Mouse (Mus musculus): ENCODE results near the gene Eps8l3.
"Not testable (repeated sequence)": the region's sequence is repeated elsewhere in the genome, so short reads cannot be mapped to it uniquely, and the experiment has no call there.

The Eps8l3 gene

DNA sequence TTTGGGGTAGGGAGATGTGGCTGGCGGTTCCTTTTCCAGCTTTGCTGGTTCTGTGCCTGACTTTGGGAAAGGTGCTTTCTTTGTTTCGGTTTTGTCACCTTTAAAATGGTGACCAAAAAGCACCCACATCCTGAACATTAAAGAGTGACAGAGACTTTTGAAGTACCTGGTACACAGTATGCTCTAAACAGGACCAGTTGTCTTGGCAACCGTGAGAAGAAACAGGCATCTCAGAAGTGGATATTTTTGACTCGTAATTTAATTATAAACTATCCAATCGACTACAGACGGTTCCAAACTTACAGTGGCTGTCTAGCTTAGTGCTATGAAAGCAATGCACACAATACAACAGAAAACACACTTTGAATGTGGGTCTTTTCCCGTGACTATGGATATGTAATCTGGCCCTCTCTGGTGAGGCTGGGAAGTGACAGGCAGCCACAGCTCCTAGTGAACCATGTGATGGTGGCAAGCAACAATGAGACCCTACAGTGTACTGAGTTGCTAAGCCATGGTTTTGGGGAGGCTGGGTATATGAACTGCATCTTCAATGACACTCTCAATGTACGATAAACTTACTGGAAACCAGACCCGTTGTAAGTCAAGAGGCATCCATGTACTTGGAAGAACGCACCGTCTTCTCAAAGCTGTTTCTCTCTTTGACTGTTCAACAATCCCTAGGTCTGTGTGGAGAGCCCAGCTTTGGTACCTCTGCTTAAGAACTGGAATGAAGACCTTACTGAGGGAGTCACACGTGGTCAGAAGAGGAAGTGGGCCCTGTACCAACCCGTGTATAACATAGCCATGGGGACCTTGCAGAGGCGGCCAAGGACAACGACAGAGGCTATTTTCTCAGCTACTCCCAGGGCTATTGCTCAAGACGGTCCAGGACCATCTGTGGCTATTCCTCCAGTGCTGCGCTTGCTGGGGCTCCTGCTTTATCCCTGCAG is 23.5 kb upstream of the Eps8l3 start:
- no peak for DNase-seq (ENCODE audit: low spot score)

DNA sequence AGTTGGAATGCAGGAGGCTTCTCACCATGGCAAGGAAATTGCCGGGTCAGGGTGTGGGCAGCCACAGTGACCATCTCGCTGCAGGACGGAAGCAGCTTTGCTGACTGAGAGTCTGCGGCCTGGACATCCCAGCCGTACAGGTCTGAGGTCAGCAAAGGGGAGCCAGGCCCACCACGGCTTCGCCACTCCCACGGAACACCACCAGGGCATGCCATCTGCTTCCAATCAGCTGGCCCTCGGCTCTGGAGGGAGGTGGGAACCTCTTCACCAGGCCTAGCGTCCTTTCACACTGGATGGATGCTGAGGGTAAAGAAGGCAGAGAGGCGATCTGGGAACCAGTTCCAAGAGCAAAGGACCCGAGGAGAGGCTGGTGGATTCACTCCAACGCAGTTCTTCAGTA is 21.7 kb upstream of the Eps8l3 start:
- no peak for DNase-seq (ENCODE audit: low spot score)

DNA sequence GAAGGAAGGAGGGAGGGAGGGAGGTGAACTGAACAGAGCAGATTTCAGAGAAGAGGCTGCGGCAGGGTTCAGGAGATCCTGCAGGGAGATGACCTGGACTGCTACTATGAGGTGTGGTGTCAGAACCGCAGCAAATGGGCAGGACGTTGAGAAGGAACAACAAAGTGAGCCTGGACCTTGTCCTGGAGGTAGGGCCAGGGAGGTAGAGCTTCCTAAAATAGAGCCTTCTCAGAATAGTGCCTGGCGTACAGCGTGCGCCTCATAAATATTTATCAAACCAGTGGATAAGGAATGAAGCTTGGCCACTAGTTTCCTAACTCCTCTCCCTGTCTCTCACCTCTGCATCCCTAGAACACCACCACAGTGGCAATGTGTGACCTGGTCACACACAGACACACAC is 19.4 kb upstream of the Eps8l3 start:
- DNase-seq (ENCODE audit: low spot score) = no peak

DNA sequence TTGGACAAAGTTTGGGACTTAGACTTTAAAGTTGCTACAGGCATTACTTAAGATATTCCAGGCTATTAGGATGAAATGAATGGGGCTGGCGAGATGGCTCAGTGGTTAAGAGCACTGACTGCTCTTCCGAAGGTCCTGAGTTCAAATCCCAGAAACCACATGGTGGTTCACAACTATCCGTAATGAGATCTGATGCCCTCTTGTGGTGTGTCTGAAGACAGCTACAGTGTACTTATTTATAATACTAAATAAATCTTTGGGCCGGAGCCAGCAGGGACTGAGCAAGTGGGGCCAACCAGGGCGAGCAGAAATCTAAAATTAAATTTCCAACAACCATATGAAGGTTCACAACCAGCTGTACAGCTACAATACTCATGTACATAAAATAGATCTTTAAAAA is 15.5 kb upstream of the Eps8l3 start:
- not testable (repeated sequence) for DNase-seq (ENCODE audit: low spot score)

DNA sequence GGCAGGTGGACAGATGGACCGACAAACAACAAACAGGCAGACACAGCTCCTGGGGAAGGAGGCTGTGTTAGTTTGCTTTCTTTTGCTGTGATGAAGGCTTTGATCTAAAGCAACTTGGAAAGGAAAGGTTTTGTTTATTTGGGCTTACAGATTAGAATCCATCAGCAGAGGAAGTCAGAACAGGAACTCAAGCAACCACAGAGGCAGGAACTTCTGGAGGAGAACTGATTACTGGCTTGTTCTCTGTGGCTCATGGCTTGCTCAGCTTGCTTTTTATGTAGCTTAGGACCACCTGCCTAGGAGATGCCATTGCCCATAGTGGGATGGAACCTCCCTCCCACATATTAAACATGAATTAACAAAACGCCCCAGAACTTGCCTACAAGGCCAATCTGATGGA is 14.6 kb upstream of the Eps8l3 start:
- no peak for DNase-seq (ENCODE audit: low spot score)

DNA sequence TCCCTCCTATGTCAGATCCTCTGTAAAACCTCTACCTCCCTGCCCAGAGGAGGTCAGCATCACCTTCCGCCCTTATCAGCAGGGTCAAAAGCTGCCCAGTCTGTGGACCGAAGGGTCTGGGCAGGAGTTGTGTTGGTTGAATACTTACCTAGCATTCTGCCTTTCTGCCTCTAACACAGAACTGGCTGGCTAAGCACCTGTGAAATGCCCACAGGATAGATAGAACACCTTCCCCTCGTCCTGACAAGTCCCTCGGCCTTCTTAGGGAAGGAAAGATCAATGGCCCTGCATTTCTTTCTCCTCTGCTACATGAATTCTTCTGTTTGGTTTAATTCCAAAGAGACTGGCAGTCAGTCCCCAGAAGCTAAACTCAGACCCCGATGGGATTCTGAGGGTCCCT is 13.6 kb upstream of the Eps8l3 start:
- no peak for DNase-seq (ENCODE audit: low spot score)

DNA sequence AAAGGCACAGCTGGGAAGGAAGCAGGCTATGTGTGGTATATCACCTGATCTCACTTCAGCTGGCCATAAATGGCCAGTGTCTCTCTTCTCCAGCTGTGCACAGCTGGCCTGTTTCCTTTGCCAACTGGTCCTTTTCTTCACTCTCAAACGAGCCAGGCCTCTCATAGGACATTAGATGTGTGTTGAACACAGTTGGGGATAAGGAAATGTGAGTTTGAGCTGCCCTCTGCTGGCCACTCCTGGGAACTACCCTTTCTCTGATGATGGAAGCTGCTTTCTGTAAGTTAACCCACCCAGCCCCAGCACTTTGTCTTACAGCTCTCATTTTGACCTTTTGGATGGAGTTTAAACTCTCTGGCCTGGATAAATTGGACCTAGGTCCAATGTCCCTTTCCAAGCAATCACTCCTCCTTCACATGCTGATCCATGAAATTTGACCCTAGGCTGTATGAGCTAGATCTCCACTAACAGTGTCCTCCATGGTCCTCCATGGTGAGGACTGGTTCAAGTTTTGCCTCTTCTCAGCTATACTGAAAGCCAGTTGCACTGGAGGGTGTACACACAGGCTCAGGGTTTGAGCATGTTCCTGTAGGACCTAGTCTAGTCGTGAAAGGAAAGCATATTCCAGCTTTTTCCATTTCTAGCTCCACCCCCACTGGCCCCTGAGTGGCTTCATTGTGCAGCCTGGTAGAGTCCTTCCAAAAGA is 13.0 kb upstream of the Eps8l3 start:
- peak; percentile 94 for DNase-seq (ENCODE audit: low spot score)

DNA sequence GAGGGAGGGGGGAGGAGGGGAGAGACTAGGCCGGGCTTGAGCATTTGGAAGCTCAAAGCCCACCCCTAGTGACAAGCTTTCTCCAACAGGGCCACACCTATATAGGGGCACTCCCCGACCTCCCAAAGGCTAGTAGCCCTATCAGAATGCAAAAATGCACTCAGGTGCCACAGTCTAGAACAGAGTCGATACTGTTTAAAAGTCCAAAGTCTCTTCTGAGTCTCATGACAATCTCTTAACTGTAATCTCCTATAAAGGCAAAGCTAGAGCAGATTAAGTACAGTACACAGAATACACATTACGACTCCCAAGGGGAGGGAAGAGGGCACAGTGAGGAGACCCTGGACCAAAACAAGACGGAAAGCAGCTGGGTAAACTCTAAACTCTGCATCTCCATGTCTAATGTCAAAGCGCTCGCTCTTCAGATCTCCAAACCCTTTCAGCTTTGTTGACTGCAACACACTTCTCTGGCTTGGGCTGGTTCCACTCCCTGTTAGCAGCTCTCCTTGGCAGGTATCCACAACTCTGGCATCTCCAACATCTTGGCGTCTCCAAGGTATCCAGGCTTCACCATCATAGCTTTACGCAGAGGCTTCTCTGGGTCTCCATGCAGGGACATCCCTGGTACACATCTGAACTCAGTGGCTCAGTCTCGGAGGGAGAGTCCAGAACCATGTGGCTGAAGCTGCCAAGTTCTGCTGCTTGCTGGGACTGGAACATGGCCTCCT is 11.5 kb upstream of the Eps8l3 start:
- DNase-seq (ENCODE audit: low spot score) = no peak

DNA sequence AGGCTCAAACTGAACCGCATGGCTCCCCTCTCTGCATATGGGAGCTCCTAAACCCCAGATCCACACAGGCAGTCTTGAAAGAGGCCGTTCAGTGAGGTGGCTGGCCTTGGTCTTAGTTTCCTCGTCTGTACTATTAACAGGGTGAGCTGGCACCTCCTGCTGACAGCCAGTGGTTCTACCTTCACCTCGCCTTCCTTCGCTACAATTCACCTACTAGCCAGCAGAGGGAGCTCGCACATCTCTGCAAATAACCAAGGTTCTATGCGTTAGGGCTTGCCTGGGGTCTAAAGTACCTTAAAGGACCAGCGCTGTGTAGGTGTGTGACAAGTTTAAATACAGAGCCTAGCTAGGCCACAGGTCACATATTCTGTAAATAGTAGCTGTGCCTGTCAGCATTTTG is 9.9 kb upstream of the Eps8l3 start:
- peak; percentile 96 for DNase-seq (ENCODE audit: low spot score)

DNA sequence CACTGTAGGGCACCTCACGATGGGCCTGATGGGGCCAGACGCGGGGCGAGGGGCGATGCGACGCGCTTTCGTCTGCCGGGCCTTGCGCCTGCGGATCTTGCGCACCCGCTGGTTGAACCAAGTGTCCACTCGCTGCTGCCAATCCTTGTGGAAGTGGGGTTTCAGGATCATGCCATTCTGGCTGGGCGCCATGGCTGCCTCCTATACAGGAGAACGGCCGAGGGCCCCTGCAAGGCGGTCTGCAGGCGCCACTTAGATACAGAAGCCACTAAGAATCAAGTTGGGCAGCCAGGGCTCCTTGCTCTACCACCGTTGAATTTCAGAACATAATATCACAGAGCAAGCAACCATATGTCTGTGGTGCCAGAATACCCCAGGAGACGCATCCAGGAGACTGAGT is 8.6 kb upstream of the Eps8l3 start:
- no peak for DNase-seq (ENCODE audit: low spot score)

DNA sequence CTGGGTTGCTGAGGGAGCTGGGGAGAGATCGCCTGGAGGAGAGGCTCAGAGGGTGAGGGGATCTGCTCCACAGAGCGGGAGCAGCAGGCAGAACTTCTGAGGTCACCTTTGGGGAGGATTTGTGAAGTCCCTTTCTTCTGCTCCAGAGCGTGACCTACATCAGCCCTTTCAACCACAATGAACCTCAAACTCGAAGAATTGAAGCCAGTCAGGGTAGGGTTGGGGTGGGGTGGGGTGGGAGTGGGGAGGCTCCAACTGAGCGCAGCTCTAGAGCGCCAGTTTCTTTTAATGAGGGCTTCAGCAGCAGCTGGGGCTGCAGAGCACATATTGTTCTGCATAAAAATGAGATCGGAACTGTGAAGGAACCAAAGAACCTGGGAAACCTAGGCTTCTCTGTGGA is 7.9 kb upstream of the Eps8l3 start:
- DNase-seq (ENCODE audit: low spot score) = no peak

DNA sequence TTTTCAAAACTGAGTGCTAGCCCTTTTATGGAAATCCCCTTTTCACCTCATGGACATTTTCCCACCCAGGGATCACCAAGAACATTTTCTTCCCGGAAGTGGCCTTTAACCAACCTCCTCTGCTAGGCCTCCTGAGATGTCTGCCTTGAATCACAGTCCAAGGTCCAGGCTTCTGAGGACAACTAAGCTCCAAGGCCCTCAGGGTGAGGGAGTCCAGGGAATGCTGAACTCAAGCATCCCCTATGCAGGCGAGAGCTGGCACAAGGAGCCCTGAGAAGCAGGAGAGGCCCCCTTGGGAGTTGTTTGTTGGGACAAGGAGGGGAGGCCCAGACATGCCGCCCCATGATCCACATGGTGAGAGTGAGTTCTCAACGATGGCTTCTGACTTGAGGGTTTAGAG is 7.1 kb upstream of the Eps8l3 start:
- no peak for DNase-seq (ENCODE audit: low spot score)

DNA sequence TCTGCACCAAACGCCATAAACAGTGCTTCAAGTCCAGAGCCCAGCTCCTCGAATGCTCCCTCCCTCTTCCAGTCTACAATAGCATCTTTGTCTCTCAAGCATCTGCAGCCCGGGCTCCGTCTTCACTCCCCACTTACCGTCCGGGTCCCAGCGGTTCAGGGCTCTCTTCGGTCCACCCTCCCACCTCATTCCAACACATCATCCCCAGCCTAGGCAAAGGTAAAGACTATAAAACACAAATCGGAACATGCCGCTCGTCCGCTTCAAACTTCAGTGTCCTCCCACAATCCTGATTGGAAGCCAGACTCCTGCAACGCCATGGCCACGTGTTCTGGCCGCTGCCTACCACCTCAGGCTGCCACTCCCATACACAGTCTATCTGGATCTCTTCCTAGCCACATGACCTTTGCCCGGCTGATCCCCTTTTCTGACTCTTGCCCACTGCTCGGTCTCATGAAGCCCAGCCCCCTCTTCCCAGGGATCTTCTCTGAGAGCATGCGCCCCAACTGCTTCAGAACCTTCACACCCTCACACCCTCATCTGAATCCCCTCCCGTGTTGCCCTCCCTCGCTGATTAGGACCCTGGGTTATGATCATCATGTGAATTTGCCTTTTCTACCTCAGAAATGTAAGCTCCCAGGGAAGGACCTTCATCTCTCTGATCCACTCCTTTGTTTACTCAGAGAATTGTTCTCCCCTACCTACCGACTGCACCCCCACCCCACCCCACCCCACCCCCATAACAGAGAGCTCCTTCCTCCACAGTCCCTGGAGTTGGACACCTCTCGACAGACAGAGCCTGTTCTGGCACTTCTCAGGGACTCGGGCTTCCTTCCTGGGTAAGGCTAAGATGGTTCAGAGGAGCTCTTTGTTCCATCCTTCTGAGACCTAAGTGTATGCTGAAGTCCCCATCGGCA is 3.4 kb upstream of the Eps8l3 start:
- DNase-seq (ENCODE audit: low spot score) = no peak

DNA sequence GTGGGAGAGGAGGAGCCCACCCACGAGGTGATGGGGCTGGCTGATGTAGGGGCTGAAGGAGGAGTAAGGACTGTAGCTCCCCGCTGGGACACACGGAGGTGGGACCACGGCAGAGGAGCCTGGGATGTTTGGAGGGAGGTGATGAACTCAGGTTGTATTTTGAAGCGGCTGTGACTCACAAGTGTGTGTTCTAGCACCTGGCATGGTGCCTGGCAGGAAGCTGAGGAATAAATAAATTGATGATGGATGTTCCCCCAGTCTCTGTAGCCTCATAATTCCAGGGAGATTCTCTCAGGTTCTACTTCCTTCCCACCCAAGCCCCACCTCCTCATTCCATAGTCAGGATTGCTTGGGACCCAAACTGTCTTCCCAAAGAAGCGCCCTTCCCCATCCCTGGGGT is 1.8 kb upstream of the Eps8l3 start:
- DNase-seq (ENCODE audit: low spot score) = no peak

DNA sequence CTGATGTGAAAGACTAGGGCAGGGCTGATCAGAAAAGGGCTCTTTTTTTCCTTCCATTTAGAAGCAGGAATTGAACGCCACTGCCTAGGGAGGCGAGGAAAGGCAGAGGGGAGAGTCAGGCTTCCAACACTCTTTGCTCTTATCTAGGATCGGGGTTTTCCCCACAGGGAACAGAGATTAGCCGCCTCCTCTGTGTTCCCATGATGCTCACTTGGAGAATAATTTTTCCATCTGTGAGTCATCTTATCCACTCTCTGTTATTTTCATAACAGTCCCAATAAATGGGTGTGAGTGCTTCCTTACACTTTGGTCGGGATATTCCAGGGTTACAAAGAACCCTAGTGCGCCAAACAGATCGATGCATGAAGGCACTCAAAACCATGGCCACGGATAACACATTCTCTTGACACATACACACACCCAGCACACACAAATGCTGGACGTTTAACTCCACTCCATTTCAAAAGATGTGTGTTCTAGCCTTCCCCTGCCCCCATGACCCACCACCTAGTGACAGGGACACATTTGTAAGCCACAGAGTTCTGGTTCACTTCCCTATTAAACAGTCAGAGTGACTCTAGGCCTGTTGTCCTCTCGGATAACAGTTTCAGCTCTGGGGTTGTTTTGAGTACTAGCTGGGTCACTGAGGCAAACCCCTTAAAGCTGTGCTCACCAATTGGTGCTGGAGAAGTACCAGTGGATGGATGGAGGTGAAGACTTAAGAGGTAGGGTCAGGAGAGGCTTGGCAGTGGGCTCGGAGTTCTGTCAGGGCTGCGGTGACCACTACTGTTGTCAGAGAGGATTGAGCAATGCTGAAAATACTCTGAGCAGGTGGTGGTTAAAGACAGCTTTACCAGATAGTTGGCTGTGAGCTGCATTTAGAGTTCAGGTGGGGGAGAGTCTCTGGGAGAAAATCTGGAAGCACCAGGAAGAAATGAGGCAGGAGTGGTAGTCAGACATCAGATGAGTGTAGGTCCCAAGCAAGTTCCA is 1.0 kb downstream of the Eps8l3 start:
- DNase-seq (ENCODE audit: low spot score) = no peak

DNA sequence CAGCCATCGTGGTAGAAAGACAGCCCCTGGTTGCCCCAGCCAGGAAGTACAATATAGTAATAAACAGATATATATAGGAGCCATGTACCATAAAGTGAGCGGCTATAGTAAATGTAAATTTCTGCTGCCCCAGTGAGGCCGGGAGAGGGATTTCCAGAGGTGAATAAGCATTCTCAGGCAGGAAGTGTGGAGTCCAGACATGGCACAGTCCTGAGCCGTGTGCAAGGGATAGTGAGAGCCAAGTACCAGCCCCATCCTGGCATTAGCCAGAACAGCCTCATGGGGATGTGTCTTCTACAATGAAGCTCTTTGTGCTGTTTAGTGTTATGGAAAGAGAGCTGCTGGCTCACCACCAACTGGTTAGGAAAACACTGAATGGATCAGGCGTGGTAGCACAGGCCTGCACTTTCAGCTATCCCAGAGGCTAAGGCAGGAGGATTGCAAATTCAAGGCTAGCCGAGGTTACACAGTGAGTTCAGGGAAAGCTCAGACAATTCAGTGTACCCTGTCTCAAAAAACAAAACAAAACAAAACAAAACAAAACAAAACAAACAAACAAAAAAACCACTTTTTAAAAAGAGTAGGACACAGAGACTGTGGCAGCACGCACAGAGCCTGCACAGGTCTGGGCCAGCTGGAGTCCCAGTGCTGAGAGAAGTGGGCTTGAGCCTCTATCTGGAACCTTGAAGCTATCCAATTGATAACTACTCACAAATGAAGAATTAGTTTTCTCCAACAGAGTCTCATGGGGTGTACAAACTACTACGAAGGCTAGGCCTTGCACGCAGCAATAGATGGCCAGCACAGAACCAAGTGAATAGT is 10.9 kb downstream of the Eps8l3 start:
- DNase-seq (ENCODE audit: low spot score) = no peak

DNA sequence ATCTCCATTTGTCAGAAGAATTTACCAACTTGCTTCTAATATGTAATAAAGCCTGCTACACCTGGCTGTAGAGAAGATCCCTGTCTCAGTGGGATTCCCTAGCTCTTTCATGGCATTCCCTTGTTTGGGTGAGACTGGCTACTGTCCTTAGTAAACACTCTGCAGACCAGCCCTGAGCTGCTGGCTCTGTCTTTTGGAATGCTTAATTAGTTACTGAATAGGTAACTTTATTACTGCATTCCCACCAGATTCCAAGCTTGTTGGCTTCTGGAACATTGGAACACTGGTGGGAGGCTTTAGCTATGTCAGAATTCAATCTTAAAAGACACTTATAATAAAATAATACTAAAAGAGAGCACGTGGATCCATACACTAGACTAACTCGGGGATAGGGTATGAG is 12.2 kb downstream of the Eps8l3 start:
- not testable (repeated sequence) for DNase-seq (ENCODE audit: low spot score)

DNA sequence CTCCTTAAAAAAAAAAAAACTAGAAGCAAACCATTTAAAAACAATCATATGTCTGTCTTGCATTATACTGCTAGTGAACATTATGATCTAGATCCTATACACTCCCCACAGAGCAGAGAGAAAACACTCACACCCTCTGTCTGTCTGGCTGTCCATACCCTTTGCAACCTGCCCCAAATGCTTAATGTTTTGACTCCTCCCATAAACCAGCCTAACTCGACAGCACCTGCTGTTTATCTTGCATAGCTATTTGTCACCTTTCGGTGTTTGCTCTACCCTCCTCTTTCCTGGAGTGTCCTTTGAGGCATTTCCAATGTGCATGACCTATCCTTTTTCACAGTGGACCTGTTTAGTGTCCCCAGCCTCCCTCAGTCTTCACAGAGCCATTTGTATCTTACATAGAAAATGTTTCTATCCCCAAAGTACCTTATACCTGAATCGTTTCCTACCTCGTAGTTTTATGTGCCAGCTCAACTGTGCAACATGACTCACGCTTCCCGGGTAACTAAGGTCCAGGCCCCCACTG is 18.2 kb downstream of the Eps8l3 start:
- no peak for DNase-seq (ENCODE audit: low spot score)

Data from embryo, embryonic 10.5 days (tissue).